Mouse (Mus musculus) limb, embryonic 10.5 days (tissue): ENCODE results near the gene Gramd4. TPM values are rescaled to one million over a fixed set of nuclear protein-coding genes. Genes with fewer than 3 reads are reported as not detected.

Source experiments
- DNase-seq: peaks from one replicate; pipeline ENCODE4 v3.0.0-alpha.2; 2017; ENCODE audit warnings: low spot score
- H3K27ac ChIP-seq: fragments of 300-500 bp; sonication (generic); 2 replicates; pipeline ENCODE4 v1.5.1; 2016; ENCODE audit warnings: mild to moderate bottlenecking
- H3K27me3 ChIP-seq: fragments of 300-500 bp; sonication (generic); 2 replicates; pipeline ENCODE4 v1.6.1; 2016; ENCODE audit warnings: low read depth, mild to moderate bottlenecking; ENCODE audit not compliant: poor library complexity, severe bottlenecking
- H3K36me3 ChIP-seq: fragments of 300-500 bp; sonication (generic); 2 replicates; pipeline ENCODE4 v1.6.1; 2016; ENCODE audit warnings: mild to moderate bottlenecking, moderate library complexity
- H3K4me1 ChIP-seq: fragments of 300-500 bp; sonication (generic); 2 replicates; pipeline ENCODE4 v1.6.1; 2016
- H3K4me3 ChIP-seq: fragments of 300-500 bp; sonication (generic); 2 replicates; pipeline ENCODE4 v1.5.1; 2016; ENCODE audit warnings: mild to moderate bottlenecking, moderate library complexity
- H3K9me3 ChIP-seq: fragments of 300-500 bp; sonication (generic); replicated peaks from 2 replicates; pipeline ENCODE4 v1.6.1; 2016; ENCODE audit warnings: mild to moderate bottlenecking
- WGBS: fragments of 180-500 bp; shearing (Covaris S2); methylation state at CpG from one replicate; pipeline ENCODE4 v1.1.7; 2016; 5-methylcytosine and 5-hydroxymethylcytosine counted together
- polyA plus RNA-seq: library from polyadenylated mRNA; unstranded; fragments of >200 nt; fragmentation: Nextera tagmentation; extraction: Ambion mirVana; gene quantifications from 2 replicates; pipeline ENCODE4 v1.2.1, GENCODE M21; 2016

The Gramd4 gene
- polyA plus RNA-seq, 1 experiment from 2014 or later: 14.1 TPM

GRCm38 (mm10) chr15:86119186-86119585, 61.7 kb downstream of the Gramd4 start:
- 96% methylated on average over 7 of the region's 7 CpGs for WGBS
- H3K36me3 ChIP-seq: peaks cover 46% of the 10 kb centered on the region
- no peak overlapping the region for H3K27ac ChIP-seq
- H3K4me1 ChIP-seq: peaks cover 22% of the 10 kb centered on the region
- no peaks in the 10 kb centered on the region for H3K27me3 ChIP-seq
- H3K4me3 ChIP-seq: no peak overlapping the region
- H3K9me3 ChIP-seq: no peaks in the 10 kb centered on the region
- DNase-seq: no peak

GRCm38 (mm10) chr15:86122261-86122949, 64.9 kb downstream of the Gramd4 start:
- peaks cover 16% of the 10 kb centered on the region for H3K4me1 ChIP-seq
- H3K27me3 ChIP-seq: no peaks in the 10 kb centered on the region
- WGBS: 94% methylated on average over 9 of the region's 9 CpGs
- H3K9me3 ChIP-seq: no peaks in the 10 kb centered on the region
- no peak for DNase-seq
- H3K27ac ChIP-seq: no peak overlapping the region
- H3K4me3 ChIP-seq: no peak overlapping the region
- peaks cover 68% of the 10 kb centered on the region for H3K36me3 ChIP-seq

- Histone ChIP-seq H3K27me3 (no peaks in the 10 kb centered on the region), H3K36me3 (peaks cover 78% of the 10 kb centered on the region), H3K27ac (no peak overlapping the region), H3K4me1 (peaks cover 9% of the 10 kb centered on the region; the same call in 1 of the 2 replicates), H3K4me3 (no peak overlapping the region), H3K9me3 (no peaks in the 10 kb centered on the region)
- 94% methylated on average over 4 of the region's 4 CpGs for WGBS
- no peak for DNase-seq
These were observed 65.9 kb downstream of the Gramd4 start for GRCm38 (mm10) chr15:86123409-86123808.

GRCm38 (mm10) chr15:86124359-86124758, 66.9 kb downstream of the Gramd4 start:
- no peaks in the 10 kb centered on the region for H3K9me3 ChIP-seq
- H3K4me1 ChIP-seq: peaks cover 9% of the 10 kb centered on the region; the same call in 1 of the 2 replicates
- no peak overlapping the region for H3K27ac ChIP-seq
- WGBS: 50% methylated on average over 1 of the region's 1 CpGs
- DNase-seq: peak; percentile 67
- no peak overlapping the region for H3K4me3 ChIP-seq
- peaks cover 84% of the 10 kb centered on the region for H3K36me3 ChIP-seq
- no peaks in the 10 kb centered on the region for H3K27me3 ChIP-seq

DNA sequence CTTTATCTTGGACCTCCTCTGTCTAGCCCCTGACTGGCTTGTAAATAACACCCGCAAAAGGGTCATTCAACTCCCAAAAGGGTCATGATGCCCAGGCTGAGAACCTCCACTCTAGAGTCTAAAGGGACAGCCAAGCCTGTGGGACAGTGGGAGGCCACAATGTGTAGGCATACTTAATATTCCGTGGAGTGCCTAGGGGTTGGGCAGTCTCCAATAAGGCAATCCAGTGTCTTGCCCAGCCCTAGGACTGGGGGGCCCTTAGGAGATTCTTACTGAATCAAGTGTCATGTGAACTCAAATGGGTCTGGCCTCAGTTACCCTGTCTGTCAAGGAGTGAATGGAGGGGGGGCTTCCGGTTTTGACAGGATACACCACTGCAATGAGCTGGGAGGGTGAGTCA, 71.5 kb downstream of the Gramd4 start:
- WGBS: 94% methylated on average over 3 of the region's 3 CpGs
- no peak overlapping the region for H3K27ac ChIP-seq
- H3K9me3 ChIP-seq: no peaks in the 10 kb centered on the region
- H3K27me3 ChIP-seq: no peaks in the 10 kb centered on the region
- peaks cover 88% of the 10 kb centered on the region for H3K36me3 ChIP-seq
- no peak for DNase-seq
- H3K4me3 ChIP-seq: no peak overlapping the region
- peaks cover 9% of the 10 kb centered on the region; the same call in 1 of the 2 replicates for H3K4me1 ChIP-seq

DNA sequence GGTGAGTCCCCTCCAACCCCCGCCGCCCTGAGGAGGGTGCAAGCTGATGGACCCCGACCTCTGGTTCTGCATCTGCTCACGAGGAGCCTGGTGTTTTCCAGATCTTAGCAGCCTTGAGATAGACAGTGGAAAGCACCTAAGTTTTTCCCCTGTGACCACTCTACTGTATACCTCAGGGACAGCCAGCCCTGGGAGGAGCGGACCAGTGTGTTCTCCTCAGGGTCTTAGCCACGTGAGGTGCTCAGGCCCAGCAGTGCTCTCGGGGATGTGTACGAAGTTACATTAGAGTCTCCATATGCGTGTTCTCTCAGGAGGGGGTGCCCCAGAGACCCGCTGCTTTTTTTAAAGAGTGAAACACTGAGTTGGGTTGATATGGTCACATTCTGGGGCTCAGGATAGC, 73.2 kb downstream of the Gramd4 start:
- Histone ChIP-seq H3K27ac (no peak overlapping the region), H3K4me3 (no peak overlapping the region), H3K9me3 (no peaks in the 10 kb centered on the region), H3K4me1 (peaks cover 8% of the 10 kb centered on the region; the same call in 1 of the 2 replicates), H3K27me3 (no peaks in the 10 kb centered on the region), H3K36me3 (peaks cover 87% of the 10 kb centered on the region)
- 93% methylated on average over 10 of the region's 10 CpGs for WGBS
- no peak for DNase-seq

DNA sequence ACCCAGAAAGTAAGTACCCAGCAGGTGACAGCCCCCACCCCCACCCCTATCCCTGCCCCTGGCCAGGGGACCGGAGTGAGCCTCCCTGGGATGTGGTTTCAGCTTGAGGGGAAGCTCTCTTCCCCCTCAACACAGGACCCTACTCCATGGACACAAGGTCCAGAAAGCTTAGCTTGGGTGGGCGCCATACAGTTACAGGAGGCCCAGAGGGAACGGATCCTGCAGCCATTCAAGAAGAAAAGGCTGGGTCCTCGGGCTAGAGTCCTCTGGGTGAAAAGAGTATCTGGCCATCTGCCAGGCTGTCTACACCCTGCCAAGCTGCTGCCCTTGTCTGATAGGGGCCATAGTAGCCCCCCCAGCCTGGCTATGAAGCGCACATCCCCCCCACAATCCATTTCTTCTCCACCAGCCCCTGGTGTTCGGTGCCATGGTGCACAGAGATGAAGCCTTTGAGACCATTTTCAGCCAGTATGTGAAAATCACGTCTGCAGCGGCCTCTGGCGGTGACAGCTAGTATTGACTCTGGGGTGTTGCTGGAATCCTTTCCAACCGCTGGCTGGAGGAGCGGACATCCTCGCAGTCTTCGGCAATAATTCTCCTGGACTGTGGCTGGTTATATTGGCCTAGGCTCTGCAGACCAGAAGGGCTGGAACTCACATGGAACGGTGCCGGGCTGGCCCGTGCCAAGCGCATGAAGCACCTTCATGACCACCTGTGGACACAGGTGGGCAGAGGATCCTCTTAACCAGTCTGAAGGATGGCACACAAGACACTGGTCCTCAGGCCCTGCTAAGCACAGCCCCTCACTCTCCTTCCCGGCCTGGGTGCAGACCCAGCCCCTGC, 77.7 kb downstream of the Gramd4 start:
- no peak overlapping the region for H3K4me3 ChIP-seq
- no peak overlapping the region for H3K27ac ChIP-seq
- peaks cover 61% of the 10 kb centered on the region for H3K36me3 ChIP-seq
- H3K27me3 ChIP-seq: no peaks in the 10 kb centered on the region
- 0 out of 2 replicates have a peak, but pooled peaks cover 4% of the 10 kb centered on the region for H3K4me1 ChIP-seq
- 52% methylated on average over 18 of the region's 18 CpGs for WGBS
- H3K9me3 ChIP-seq: no peaks in the 10 kb centered on the region
- peak; percentile 90 for DNase-seq

- no peak overlapping the region for H3K4me3 ChIP-seq
- no peaks in the 10 kb centered on the region for H3K9me3 ChIP-seq
- WGBS: 81% methylated on average over 4 of the region's 4 CpGs
- H3K36me3 ChIP-seq: peaks cover 51% of the 10 kb centered on the region
- H3K4me1 ChIP-seq: 0 out of 2 replicates have a peak, but pooled peaks cover 4% of the 10 kb centered on the region
- H3K27me3 ChIP-seq: no peaks in the 10 kb centered on the region
- no peak for DNase-seq
- no peak overlapping the region for H3K27ac ChIP-seq
These were observed 80.1 kb downstream of the Gramd4 start for GRCm38 (mm10) chr15:86137638-86138037.

DNA sequence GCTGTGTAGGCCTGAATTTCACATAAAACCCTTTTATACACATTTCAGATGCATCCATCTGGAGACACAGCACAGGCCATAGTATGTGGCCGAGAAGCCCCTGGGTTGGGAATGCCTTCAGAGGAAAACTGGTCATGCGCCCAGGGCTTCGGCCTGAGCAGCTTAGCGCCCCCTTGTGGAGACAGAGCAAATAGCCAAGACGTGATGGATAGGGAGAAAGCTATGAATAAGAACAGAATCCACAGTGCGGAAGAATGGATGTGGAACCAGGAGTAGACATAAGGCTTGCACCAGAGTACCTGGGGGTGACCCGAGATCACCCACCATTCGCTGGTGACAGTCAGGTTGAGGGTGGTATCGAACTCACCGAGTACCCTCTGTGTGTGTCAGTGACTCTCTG, 82.8 kb downstream of the Gramd4 start:
- 36% methylated on average over 10 of the region's 10 CpGs for WGBS
- H3K4me3 ChIP-seq: no peak overlapping the region
- H3K4me1 ChIP-seq: 0 out of 2 replicates have a peak, but pooled peaks cover 2% of the 10 kb centered on the region
- DNase-seq: peak; percentile 80
- no peaks in the 10 kb centered on the region for H3K9me3 ChIP-seq
- no peak overlapping the region for H3K27ac ChIP-seq
- peaks cover 39% of the 10 kb centered on the region for H3K36me3 ChIP-seq
- no peaks in the 10 kb centered on the region for H3K27me3 ChIP-seq

DNA sequence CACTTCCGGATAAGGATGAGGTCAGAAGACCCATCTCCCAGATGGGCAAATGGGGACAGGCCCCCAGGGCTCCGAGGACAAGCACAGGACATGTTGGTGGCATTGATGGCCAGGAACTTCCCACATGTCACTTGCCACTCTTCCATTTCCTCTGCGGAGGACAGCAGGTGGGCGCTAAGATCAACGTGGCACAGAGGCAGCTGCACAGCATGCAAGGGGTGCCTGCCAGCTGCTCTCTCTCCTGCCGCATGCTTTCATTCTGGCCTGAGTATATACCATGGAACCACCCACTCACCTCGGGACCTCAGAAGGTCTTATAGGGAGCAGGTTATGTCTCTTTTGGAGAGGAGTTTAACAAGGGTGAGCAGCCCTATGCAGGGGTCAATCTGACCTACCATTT, 87.1 kb downstream of the Gramd4 start:
- Histone ChIP-seq H3K4me3 (no peak overlapping the region), H3K36me3 (peaks cover 58% of the 10 kb centered on the region), H3K4me1 (0 out of 2 replicates have a peak, but pooled peaks cover 1% of the 10 kb centered on the region), H3K9me3 (no peaks in the 10 kb centered on the region), H3K27ac (no peak overlapping the region), H3K27me3 (no peaks in the 10 kb centered on the region)
- 83% methylated on average over 7 of the region's 7 CpGs for WGBS
- DNase-seq: no peak

DNA sequence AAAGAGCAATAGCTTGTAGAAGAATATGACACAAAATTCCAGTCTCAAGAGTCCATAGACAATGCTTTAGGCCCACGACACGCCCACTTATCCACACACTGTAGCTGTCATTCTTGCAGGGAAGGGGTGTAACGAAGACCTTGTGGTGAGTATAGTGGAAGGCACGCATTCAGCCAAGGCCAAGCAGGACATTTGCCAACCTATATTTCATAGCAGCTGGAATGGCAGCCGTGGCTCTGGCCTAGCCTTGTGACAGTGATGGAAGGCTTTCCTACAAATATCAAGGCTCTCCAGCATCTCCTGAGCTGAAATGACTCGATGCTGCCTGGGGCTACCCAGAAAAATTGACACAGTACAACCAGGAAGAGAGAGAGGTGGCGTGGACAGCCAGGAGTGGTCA, 87.6 kb downstream of the Gramd4 start:
- WGBS: 88% methylated on average over 7 of the region's 7 CpGs
- Histone ChIP-seq H3K4me1 (no peaks in the 10 kb centered on the region), H3K27ac (no peak overlapping the region), H3K27me3 (no peaks in the 10 kb centered on the region), H3K36me3 (peaks cover 58% of the 10 kb centered on the region), H3K9me3 (no peaks in the 10 kb centered on the region), H3K4me3 (no peak overlapping the region)
- DNase-seq: no peak

DNA sequence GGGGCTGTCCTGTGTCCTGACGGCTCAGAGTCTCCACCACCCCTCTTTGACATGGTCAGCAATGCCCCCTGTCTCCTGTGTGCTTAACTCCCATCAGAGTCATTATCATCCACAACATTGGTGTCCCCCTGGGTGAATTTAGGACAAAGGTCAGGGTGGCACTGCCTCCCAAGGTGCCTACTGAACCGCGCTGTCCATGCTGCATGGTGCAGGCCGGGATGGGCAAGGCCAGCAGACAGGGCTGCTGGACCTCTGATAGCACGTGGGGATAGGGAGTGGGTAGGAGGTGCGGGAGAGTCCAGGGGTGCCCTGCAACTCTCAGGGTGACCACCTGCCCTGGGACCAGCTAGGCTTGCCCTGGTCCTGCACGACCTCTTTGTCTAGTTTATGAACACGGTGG, 89.4 kb downstream of the Gramd4 start:
- Histone ChIP-seq H3K27ac (no peak overlapping the region), H3K4me3 (no peak overlapping the region), H3K36me3 (peaks cover 63% of the 10 kb centered on the region), H3K27me3 (no peaks in the 10 kb centered on the region), H3K4me1 (no peaks in the 10 kb centered on the region), H3K9me3 (no peaks in the 10 kb centered on the region)
- no peak for DNase-seq
- 88% methylated on average over 8 of the region's 8 CpGs for WGBS

GRCm38 (mm10) chr15:86150593-86150992, 93.1 kb downstream of the Gramd4 start:
- Histone ChIP-seq H3K4me1 (no peaks in the 10 kb centered on the region), H3K9me3 (no peaks in the 10 kb centered on the region), H3K4me3 (no peak overlapping the region), H3K27me3 (no peaks in the 10 kb centered on the region), H3K27ac (no peak overlapping the region), H3K36me3 (peaks cover 68% of the 10 kb centered on the region)
- WGBS: 76% methylated on average over 4 of the region's 4 CpGs
- DNase-seq: no peak
